Mouse (Mus musculus): ENCODE results near the gene Prkn.

GRCm38 (mm10) chr17:11931641-11932040 lies 1091.5 kb downstream of the Prkn start:
- TF ChIP-seq EP300 (IDR thresholded peaks at IDR 0.05; ENCODE audit: low read depth) (no peak), CTCF (IDR thresholded peaks at IDR 0.05; ENCODE audit: low read depth) (no peak)
